Mouse (Mus musculus): ENCODE results near the gene Whrn. TPM values are rescaled to one million over a fixed set of nuclear protein-coding genes. Genes with fewer than 3 reads are reported as not detected.

Whrn gene
- total and polyA plus RNA-seq, 2 experiments: 0.37 to 0.89 TPM

- Histone ChIP-seq H3K4me1 (ENCODE audit: control insufficient read depth, insufficient read depth, low read length) (no peaks in the 10 kb centered on the region), H3K36me3 (ENCODE audit: control insufficient read depth, insufficient read depth, low read length) (no peaks in the 10 kb centered on the region), H3K79me2 (ENCODE audit: control insufficient read depth, insufficient read depth, low read length) (no peaks in the 10 kb centered on the region), H3K4me3 (ENCODE audit: insufficient read depth, low read depth, low read length) (no peak overlapping the region), H3K27me3 (ENCODE audit: control insufficient read depth, insufficient read depth, low read length) (no peaks in the 10 kb centered on the region), H3K9ac (ENCODE audit: low read depth, low read length) (no peak overlapping the region), H3K27ac (replicated peaks; ENCODE audit: insufficient read depth, low read depth, low read length) (no peak overlapping the region)
- 67% methylated on average over 2 of the region's 2 CpGs for WGBS
- DNase-seq (ENCODE audit: extremely low read depth, low read depth, low spot score): no peak
- TF ChIP-seq CTCF (IDR thresholded peaks at IDR 0.05; ENCODE audit: low read depth, low read length) (no peak), POLR2A (IDR thresholded peaks at IDR 0.05; ENCODE audit: extremely low read depth, insufficient read depth, low read length) (no peak)
Observed at GRCm38 (mm10) chr4:63474439-63474838, 21.4 kb downstream of the Whrn start.

- DNase-seq (ENCODE audit: extremely low read depth, low read depth, low spot score): no peak
- Histone ChIP-seq H3K4me1 (ENCODE audit: control insufficient read depth, insufficient read depth, low read length) (no peaks in the 10 kb centered on the region), H3K27ac (replicated peaks; ENCODE audit: insufficient read depth, low read depth, low read length) (no peak overlapping the region), H3K79me2 (ENCODE audit: control insufficient read depth, insufficient read depth, low read length) (no peaks in the 10 kb centered on the region), H3K27me3 (ENCODE audit: control insufficient read depth, insufficient read depth, low read length) (no peaks in the 10 kb centered on the region), H3K36me3 (ENCODE audit: control insufficient read depth, insufficient read depth, low read length) (no peaks in the 10 kb centered on the region), H3K4me3 (ENCODE audit: insufficient read depth, low read depth, low read length) (no peak overlapping the region), H3K9ac (ENCODE audit: low read depth, low read length) (no peak overlapping the region)
- TF ChIP-seq POLR2A (IDR thresholded peaks at IDR 0.05; ENCODE audit: extremely low read depth, insufficient read depth, low read length): no peak
- no peak for TF ChIP-seq CTCF (IDR thresholded peaks at IDR 0.05; ENCODE audit: low read depth, low read length)
- 84% methylated on average over 10 of the region's 10 CpGs for WGBS
Observed at GRCm38 (mm10) chr4:63467338-63467737, 28.5 kb downstream of the Whrn start.

- Histone ChIP-seq H3K4me1 (ENCODE audit: control insufficient read depth, insufficient read depth, low read length) (no peaks in the 10 kb centered on the region), H3K79me2 (ENCODE audit: control insufficient read depth, insufficient read depth, low read length) (no peaks in the 10 kb centered on the region), H3K9ac (ENCODE audit: low read depth, low read length) (no peak overlapping the region), H3K27me3 (ENCODE audit: control insufficient read depth, insufficient read depth, low read length) (no peaks in the 10 kb centered on the region), H3K4me3 (ENCODE audit: insufficient read depth, low read depth, low read length) (no peak overlapping the region), H3K27ac (replicated peaks; ENCODE audit: insufficient read depth, low read depth, low read length) (no peak overlapping the region), H3K36me3 (ENCODE audit: control insufficient read depth, insufficient read depth, low read length) (no peaks in the 10 kb centered on the region)
- WGBS: 94% methylated on average over 6 of the region's 6 CpGs
- DNase-seq (ENCODE audit: extremely low read depth, low read depth, low spot score): no peak
- TF ChIP-seq CTCF (IDR thresholded peaks at IDR 0.05; ENCODE audit: low read depth, low read length): no peak
- TF ChIP-seq POLR2A (IDR thresholded peaks at IDR 0.05; ENCODE audit: extremely low read depth, insufficient read depth, low read length): no peak
Observed at GRCm38 (mm10) chr4:63466192-63466591, 29.6 kb downstream of the Whrn start.

- Histone ChIP-seq H3K9ac (ENCODE audit: low read depth, low read length) (no peak overlapping the region), H3K4me3 (ENCODE audit: insufficient read depth, low read depth, low read length) (no peak overlapping the region), H3K27ac (replicated peaks; ENCODE audit: insufficient read depth, low read depth, low read length) (no peak overlapping the region), H3K36me3 (ENCODE audit: control insufficient read depth, insufficient read depth, low read length) (no peaks in the 10 kb centered on the region), H3K4me1 (ENCODE audit: control insufficient read depth, insufficient read depth, low read length) (no peaks in the 10 kb centered on the region), H3K27me3 (ENCODE audit: control insufficient read depth, insufficient read depth, low read length) (no peaks in the 10 kb centered on the region), H3K79me2 (ENCODE audit: control insufficient read depth, insufficient read depth, low read length) (no peaks in the 10 kb centered on the region)
- WGBS: 94% methylated on average over 7 of the region's 7 CpGs
- DNase-seq (ENCODE audit: extremely low read depth, low read depth, low spot score): no peak
- TF ChIP-seq CTCF (IDR thresholded peaks at IDR 0.05; ENCODE audit: low read depth, low read length): no peak
- TF ChIP-seq POLR2A (IDR thresholded peaks at IDR 0.05; ENCODE audit: extremely low read depth, insufficient read depth, low read length): no peak
Observed at GRCm38 (mm10) chr4:63460876-63461525, 34.8 kb downstream of the Whrn start.

- no peaks in the 10 kb centered on the region for H3K4me1 ChIP-seq (ENCODE audit: control insufficient read depth, insufficient read depth, low read length)
- no peak overlapping the region for H3K27ac ChIP-seq (replicated peaks; ENCODE audit: insufficient read depth, low read depth, low read length)
- WGBS: 87% methylated on average over 16 of the region's 16 CpGs
- H3K4me3 ChIP-seq (ENCODE audit: insufficient read depth, low read depth, low read length): no peak overlapping the region
- H3K9ac ChIP-seq (ENCODE audit: low read depth, low read length): no peak overlapping the region
- TF ChIP-seq CTCF (IDR thresholded peaks at IDR 0.05; ENCODE audit: low read depth, low read length) (no peak), POLR2A (IDR thresholded peaks at IDR 0.05; ENCODE audit: extremely low read depth, insufficient read depth, low read length) (no peak)
- no peaks in the 10 kb centered on the region for H3K79me2 ChIP-seq (ENCODE audit: control insufficient read depth, insufficient read depth, low read length)
- no peaks in the 10 kb centered on the region for H3K27me3 ChIP-seq (ENCODE audit: control insufficient read depth, insufficient read depth, low read length)
- H3K36me3 ChIP-seq (ENCODE audit: control insufficient read depth, insufficient read depth, low read length): no peaks in the 10 kb centered on the region
- no peak for DNase-seq (ENCODE audit: extremely low read depth, low read depth, low spot score)
Observed at GRCm38 (mm10) chr4:63459141-63459789, 36.5 kb downstream of the Whrn start.

- H3K4me1 ChIP-seq (ENCODE audit: control insufficient read depth, insufficient read depth, low read length): no peaks in the 10 kb centered on the region
- no peak for DNase-seq (ENCODE audit: extremely low read depth, low read depth, low spot score)
- H3K36me3 ChIP-seq (ENCODE audit: control insufficient read depth, insufficient read depth, low read length): no peaks in the 10 kb centered on the region
- no peaks in the 10 kb centered on the region for H3K79me2 ChIP-seq (ENCODE audit: control insufficient read depth, insufficient read depth, low read length)
- H3K27me3 ChIP-seq (ENCODE audit: control insufficient read depth, insufficient read depth, low read length): no peaks in the 10 kb centered on the region
- no peak overlapping the region for H3K9ac ChIP-seq (ENCODE audit: low read depth, low read length)
- no peak for TF ChIP-seq CTCF (IDR thresholded peaks at IDR 0.05; ENCODE audit: low read depth, low read length)
- no peak for TF ChIP-seq POLR2A (IDR thresholded peaks at IDR 0.05; ENCODE audit: extremely low read depth, insufficient read depth, low read length)
- no peak overlapping the region for H3K4me3 ChIP-seq (ENCODE audit: insufficient read depth, low read depth, low read length)
- no peak overlapping the region for H3K27ac ChIP-seq (replicated peaks; ENCODE audit: insufficient read depth, low read depth, low read length)
- 89% methylated on average over 5 of the region's 5 CpGs for WGBS
Observed at GRCm38 (mm10) chr4:63456547-63456946, 39.2 kb downstream of the Whrn start.
